Mouse (Mus musculus) gastrocnemius, postnatal 36 days (tissue): ENCODE measurements around the gene F2. TPM values are rescaled to one million over a fixed set of nuclear protein-coding genes. Genes with fewer than 3 reads are reported as not detected.

ENCODE experiments used
- DNase-seq, 2 experiments: peaks; one replicate each; pipeline ENCODE4 v3.0.0; 2022
- intact Hi-C: fragments of 180-260 bp; cut with DNase I; formaldehyde crosslinking; loops from one replicate; pipeline ENCODE4 v1.15.1; 2025
- total RNA-seq, 2 experiments: library from RNA; stranded (reverse); gene quantifications; 2 replicates each; pipeline ENCODE4 v1.2.3; 2021

The F2 gene
- total RNA-seq, 2 experiments from 2014 or later: 0.46 TPM; not detected in 1

DNA sequence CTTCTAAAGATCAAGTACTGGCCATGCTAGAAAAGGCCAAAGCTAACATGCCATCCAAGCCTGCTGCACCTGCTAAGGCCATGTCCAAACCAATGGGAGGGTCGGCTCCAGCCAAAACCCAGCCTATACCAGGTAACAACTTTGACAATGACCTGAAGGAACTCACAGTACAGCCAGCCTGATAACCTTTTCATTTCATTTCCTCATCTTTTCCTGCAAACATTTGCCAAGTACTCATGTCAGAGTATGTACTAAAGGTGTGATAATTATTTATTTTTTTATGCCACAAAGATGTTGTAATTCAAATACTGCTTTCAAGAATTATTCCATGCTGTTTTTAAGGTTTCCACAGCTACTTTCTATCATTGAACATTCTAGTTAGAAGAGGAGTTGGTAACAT, 50.0 kb downstream of the F2 start:
- DNase-seq: no peak
- intact Hi-C loops: no loop called here

DNA sequence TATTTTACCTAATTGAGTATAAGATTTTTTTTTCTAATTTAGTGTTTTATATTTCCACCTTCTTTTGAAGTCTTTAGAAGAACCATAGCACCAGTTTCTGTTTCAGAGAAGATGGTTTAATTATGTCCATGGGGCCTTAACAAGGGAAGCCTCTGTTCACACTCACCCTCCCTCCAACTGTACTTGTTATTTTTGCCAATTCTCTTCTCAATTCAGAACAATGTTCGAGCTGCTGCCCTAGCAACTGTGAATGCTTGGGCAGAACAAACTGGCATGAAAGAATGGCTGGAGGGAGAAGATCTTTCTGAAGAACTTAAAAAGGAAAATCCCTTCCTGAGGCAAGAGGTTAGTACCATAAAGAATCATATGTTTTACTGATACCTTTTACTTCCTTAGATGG, 55.3 kb downstream of the F2 start:
- intact Hi-C loops: no loop called here
- DNase-seq: no peak

Other genes with a start within 250 kb of the F2 start
- gene 1110051M20Rik, start 191.7 kb downstream of the F2 start, total RNA-seq: 10 to 100 TPM; 12.3 to 12.6 TPM
- 1 to 10 TPM; 7.2 to 7.3 TPM for gene Lrp4, start 178.9 kb downstream of the F2 start, total RNA-seq
- 10 to 100 TPM; 24.4 to 31.8 TPM for gene Ckap5, start 109.7 kb downstream of the F2 start, total RNA-seq
- gene Zfp408, start 13.4 kb upstream of the F2 start, total RNA-seq: 1 to 10 TPM; 1.8 to 3.3 TPM
- gene Arhgap1, start 13.4 kb upstream of the F2 start, total RNA-seq: 1 to 10 TPM; 6.4 to 7.1 TPM
- gene Atg13, start 74.2 kb upstream of the F2 start, total RNA-seq: 10 to 100 TPM; 28.2 to 29.8 TPM
- 1 to 10 TPM; 3.7 to 4.7 TPM for gene Harbi1, start 74.4 kb upstream of the F2 start, total RNA-seq
- gene Ambra1, start 93.7 kb upstream of the F2 start, total RNA-seq: 10 to 100 TPM; 13.8 to 15.5 TPM